Mouse (Mus musculus): ENCODE measurements around the gene Krtap12-1.
"Not testable (repeated sequence)": the region's sequence is repeated elsewhere in the genome, so short reads cannot be mapped to it uniquely, and the experiment has no call there.

GRCm38 (mm10) chr10:77711157-77711556 is 9.2 kb upstream of the Krtap12-1 start, which contains the start of gene Gm10024:
- TF ChIP-seq CTCF (IDR thresholded peaks at IDR 0.05; ENCODE audit: low read depth, low read length); GATA1 (IDR thresholded peaks at IDR 0.05; ENCODE audit: borderline replicate concordance, low read length); POLR2AphosphoS5 (IDR thresholded peaks at IDR 0.05; ENCODE audit: insufficient replicate concordance, low read depth, low read length): not testable (repeated sequence)

Data from G1E (cell line).